Mouse (Mus musculus): Measurements from ENCODE around the gene Gm11032. TPM values are rescaled to one million over a fixed set of nuclear protein-coding genes. Genes with fewer than 3 reads are reported as not detected.
"Not testable (repeated sequence)": the region's sequence is repeated elsewhere in the genome, so short reads cannot be mapped to it uniquely, and the experiment has no call there.

Gm11032 gene
- total and polyA plus RNA-seq, 2 experiments from 2014 or later = not detected

DNA sequence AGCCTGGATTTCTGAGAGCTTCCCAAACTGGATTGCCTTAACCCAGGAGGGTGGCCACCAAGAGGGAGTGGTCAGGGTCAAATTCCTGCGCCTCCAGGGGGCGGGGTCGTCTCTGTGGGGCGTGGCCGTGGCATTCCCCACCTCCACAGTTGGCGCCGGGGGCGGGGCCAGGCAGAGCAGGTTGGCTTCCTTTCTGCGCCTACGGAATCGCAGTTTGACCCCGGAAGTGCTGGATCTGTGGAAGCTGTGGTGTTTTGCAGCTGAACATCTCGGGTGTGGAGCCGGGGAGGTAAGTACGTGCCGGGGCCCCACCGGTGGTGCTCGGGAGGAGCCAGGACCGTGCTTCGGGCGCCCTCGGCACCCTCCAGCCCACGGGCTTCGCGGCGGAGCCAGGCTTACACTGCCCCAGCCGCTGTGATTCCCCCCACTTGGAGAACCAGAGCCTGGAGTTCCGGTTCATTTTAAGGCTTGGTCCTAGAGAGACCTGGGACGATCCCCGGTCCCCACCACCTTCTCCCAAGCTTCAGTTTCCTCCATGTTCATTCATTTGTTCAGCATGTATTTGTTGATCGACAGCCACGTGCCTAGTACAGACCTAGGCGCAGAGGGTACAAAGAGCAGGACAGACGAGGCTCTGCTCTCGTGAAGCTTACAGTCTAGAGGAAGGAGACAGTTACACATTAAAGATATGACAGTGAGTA, 17.8 kb downstream of the Gm11032 start, which contains the start of gene Ascc2:
Gene Ascc2 (plus strand): TSS at position 214 of the 701 bp plus-strand sequence.
- H3K9me3 ChIP-seq (ENCODE audit: low read length) = no peaks in the 10 kb centered on the region
- H3K4me1 ChIP-seq (ENCODE audit: insufficient read depth, low read length) = no peaks in the 10 kb centered on the region
- H3K4me3 ChIP-seq (ENCODE audit: low read length) = peak within 1 kb of the TSS; percentile 68
- no peaks in the 10 kb centered on the region for H3K27me3 ChIP-seq (ENCODE audit: insufficient read depth, low read length)
- under 1% methylated on average over 35 of the region's 35 CpGs for WGBS
- H3K27ac ChIP-seq = peak within 1 kb of the TSS; percentile 71
- H3K36me3 ChIP-seq (ENCODE audit: insufficient read depth, low read length) = no peaks in the 10 kb centered on the region; the same call in 1 of the 2 replicates
- peak within 1 kb of the TSS; percentile 71 for H3K9ac ChIP-seq (replicated peaks; ENCODE audit: low read length)
- peak; percentile 95 for ATAC-seq
- peak; percentile 91 for DNase-seq (ENCODE audit: low spot score)
- peak within 1 kb of the TSS; percentile 69 for H3K4me2 ChIP-seq (ENCODE audit: low read depth, low read length)
- peak; percentile 22; the same call in 1 of the 2 replicates for TF ChIP-seq CTCF (IDR thresholded peaks at IDR 0.05; ENCODE audit: low read depth)

DNA sequence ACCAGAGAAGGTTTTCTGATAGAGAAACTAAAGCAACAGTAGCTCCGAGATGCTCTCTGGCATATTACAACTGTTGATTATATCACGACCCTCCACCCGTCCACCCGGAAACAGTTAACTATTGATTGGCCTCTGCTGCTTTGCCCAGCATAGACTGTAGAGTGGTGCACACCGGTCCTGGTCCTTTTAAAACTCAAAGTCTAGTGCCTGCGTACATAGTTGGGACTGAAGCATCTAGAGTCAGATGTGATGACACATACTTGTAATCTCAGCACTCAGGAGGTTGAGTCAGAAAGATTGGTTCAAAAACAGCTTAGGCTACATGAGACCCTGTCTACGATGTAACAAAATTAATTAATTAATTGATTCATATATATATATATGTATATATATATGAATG, 18.4 kb downstream of the Gm11032 start:
- Histone ChIP-seq H3K36me3 (ENCODE audit: insufficient read depth, low read length) (no peaks in the 10 kb centered on the region; the same call in 1 of the 2 replicates), H3K9me3 (ENCODE audit: low read length) (no peaks in the 10 kb centered on the region), H3K9ac (replicated peaks; ENCODE audit: low read length) (peak overlapping the region; percentile 71), H3K27ac (peak overlapping the region; percentile 71; the same call in 1 of the 2 replicates), H3K27me3 (ENCODE audit: insufficient read depth, low read length) (no peaks in the 10 kb centered on the region), H3K4me3 (ENCODE audit: low read length) (peak overlapping the region; percentile 68), H3K4me1 (ENCODE audit: insufficient read depth, low read length) (no peaks in the 10 kb centered on the region), H3K4me2 (ENCODE audit: low read depth, low read length) (peak overlapping the region; percentile 69)
- ATAC-seq (0 out of 2 replicates have a peak, but pooled peaks have one; percentile 47), DNase-seq (ENCODE audit: low spot score) (no peak)
- WGBS = 26% methylated on average over 7 of the region's 7 CpGs
- no peak for TF ChIP-seq CTCF (IDR thresholded peaks at IDR 0.05; ENCODE audit: low read depth)

DNA sequence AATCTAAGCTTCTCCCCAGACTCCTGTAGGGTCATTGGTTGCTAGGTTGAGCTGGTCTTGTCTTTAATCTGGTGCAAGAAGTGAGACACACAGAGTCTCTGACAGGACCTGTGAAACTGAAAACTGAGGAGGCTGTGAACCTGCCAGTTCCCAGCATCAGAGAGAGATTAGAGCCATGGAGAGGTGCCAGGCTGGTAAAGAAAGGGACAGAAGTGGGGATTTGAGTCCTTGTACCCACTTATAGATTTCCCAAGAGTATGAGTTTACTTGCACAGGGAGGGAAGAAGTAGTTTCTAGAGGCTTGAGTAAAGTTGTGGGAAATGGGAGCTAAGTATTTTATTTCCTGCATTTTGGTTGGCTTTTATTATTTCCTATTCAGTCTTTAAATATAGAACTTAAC, 21.3 kb downstream of the Gm11032 start:
- no peak overlapping the region for H3K27ac ChIP-seq

DNA sequence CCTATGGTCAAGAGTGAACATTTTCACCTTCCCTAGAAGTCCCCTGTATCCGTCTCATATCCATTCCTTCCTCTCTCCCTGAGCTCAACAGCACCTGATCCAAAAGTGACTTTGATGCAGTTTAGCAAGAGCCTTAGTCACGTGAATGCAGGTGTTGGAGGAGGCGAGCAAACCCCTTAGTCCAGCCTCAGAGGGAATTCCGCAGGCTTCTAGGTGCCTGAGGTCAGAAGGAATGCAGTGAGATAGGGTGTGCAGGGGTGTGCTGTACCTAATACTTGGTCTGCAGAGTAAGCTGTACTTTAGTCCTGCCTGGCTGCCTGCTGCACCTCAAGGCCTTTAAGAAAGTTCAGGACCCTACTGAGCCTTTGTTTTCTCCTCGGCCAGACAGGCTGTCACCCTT, 23.9 kb downstream of the Gm11032 start:
- ATAC-seq = no peak
- 60% methylated on average over 5 of the region's 5 CpGs for WGBS
- Histone ChIP-seq H3K9ac (replicated peaks; ENCODE audit: low read length) (no peak overlapping the region), H3K36me3 (ENCODE audit: insufficient read depth, low read length) (peaks cover 17% of the 10 kb centered on the region; the same call in 1 of the 2 replicates), H3K27me3 (ENCODE audit: insufficient read depth, low read length) (no peaks in the 10 kb centered on the region), H3K4me1 (ENCODE audit: insufficient read depth, low read length) (no peaks in the 10 kb centered on the region), H3K27ac (no peak overlapping the region), H3K9me3 (ENCODE audit: low read length) (no peaks in the 10 kb centered on the region), H3K4me3 (ENCODE audit: low read length) (no peak overlapping the region), H3K4me2 (ENCODE audit: low read depth, low read length) (no peak overlapping the region)
- no peak for DNase-seq (ENCODE audit: low spot score)
- no peak for TF ChIP-seq CTCF (IDR thresholded peaks at IDR 0.05; ENCODE audit: low read depth)

More for the DNA sequence above, 21.3 kb downstream of the Gm11032 start:
- Histone ChIP-seq H3K9me3 (ENCODE audit: low read length) (no peaks in the 10 kb centered on the region), H3K9ac (replicated peaks; ENCODE audit: low read length) (no peak overlapping the region), H3K4me2 (ENCODE audit: low read depth, low read length) (no peak overlapping the region), H3K27me3 (ENCODE audit: insufficient read depth, low read length) (no peaks in the 10 kb centered on the region), H3K4me3 (ENCODE audit: low read length) (no peak overlapping the region), H3K4me1 (ENCODE audit: insufficient read depth, low read length) (no peaks in the 10 kb centered on the region), H3K36me3 (ENCODE audit: insufficient read depth, low read length) (no peaks in the 10 kb centered on the region; the same call in 1 of the 2 replicates)
- DNase-seq (ENCODE audit: low spot score) (no peak), ATAC-seq (no peak)
- TF ChIP-seq CTCF (IDR thresholded peaks at IDR 0.05; ENCODE audit: low read depth) = no peak

GRCm38 (mm10) chr11:4645180-4645579, 25.3 kb downstream of the Gm11032 start:
- not testable (repeated sequence) for H3K9me3 ChIP-seq (ENCODE audit: low read length); H3K4me3 ChIP-seq (ENCODE audit: low read length); H3K27ac ChIP-seq; H3K27me3 ChIP-seq (ENCODE audit: insufficient read depth, low read length); H3K4me1 ChIP-seq (ENCODE audit: insufficient read depth, low read length); DNase-seq (ENCODE audit: low spot score); ATAC-seq; H3K9ac ChIP-seq (replicated peaks; ENCODE audit: low read length); H3K4me2 ChIP-seq (ENCODE audit: low read depth, low read length)
- peaks cover 27% of the 10 kb centered on the region; the same call in 1 of the 2 replicates for H3K36me3 ChIP-seq (ENCODE audit: insufficient read depth, low read length)
- WGBS = 92% methylated on average over 4 of the region's 6 CpGs

- Histone ChIP-seq H3K9me3 (ENCODE audit: low read length) (no peaks in the 10 kb centered on the region), H3K4me2 (ENCODE audit: low read depth, low read length) (no peak overlapping the region), H3K4me1 (ENCODE audit: insufficient read depth, low read length) (no peaks in the 10 kb centered on the region), H3K27ac (no peak overlapping the region), H3K9ac (replicated peaks; ENCODE audit: low read length) (no peak overlapping the region), H3K36me3 (ENCODE audit: insufficient read depth, low read length) (peaks cover 31% of the 10 kb centered on the region; the same call in 1 of the 2 replicates), H3K4me3 (ENCODE audit: low read length) (no peak overlapping the region), H3K27me3 (ENCODE audit: insufficient read depth, low read length) (no peaks in the 10 kb centered on the region)
- WGBS = 87% methylated on average over 9 of the region's 9 CpGs
- DNase-seq (ENCODE audit: low spot score) (no peak), ATAC-seq (no peak)
- no peak for TF ChIP-seq CTCF (IDR thresholded peaks at IDR 0.05; ENCODE audit: low read depth)
These were observed 26.5 kb downstream of the Gm11032 start for GRCm38 (mm10) chr11:4646409-4646808.

GRCm38 (mm10) chr11:4659818-4660217, 40.0 kb downstream of the Gm11032 start:
- Histone ChIP-seq H3K4me3 (ENCODE audit: low read length) (no peak overlapping the region), H3K9me3 (ENCODE audit: low read length) (no peaks in the 10 kb centered on the region), H3K27ac (no peak overlapping the region), H3K27me3 (ENCODE audit: insufficient read depth, low read length) (no peaks in the 10 kb centered on the region), H3K9ac (replicated peaks; ENCODE audit: low read length) (no peak overlapping the region), H3K36me3 (ENCODE audit: insufficient read depth, low read length) (peaks cover 26% of the 10 kb centered on the region), H3K4me1 (ENCODE audit: insufficient read depth, low read length) (no peaks in the 10 kb centered on the region), H3K4me2 (ENCODE audit: low read depth, low read length) (no peak overlapping the region)
- no peak for TF ChIP-seq CTCF (IDR thresholded peaks at IDR 0.05; ENCODE audit: low read depth)
- DNase-seq (ENCODE audit: low spot score) = no peak
- WGBS = 93% methylated on average over 1 of the region's 1 CpGs
- no peak for ATAC-seq
